ENCODE assay signal across 13 mouse cellular contexts in genomic region chr10:61750014-61750413, GRCm38 (mm10).
"Had no signal": no experiment of that assay in that cellular context is flagged by ENCODE, and none has a peak within 500 bp of the region (broad histone marks: within the 10 kb centered on the region; RNA-seq: fewer than 3 reads in every experiment).

No protein-coding gene starts in this region.

- H3K9me3 ChIP-seq: limb, embryonic 10.5 days; liver, embryonic 15.5 days; midbrain, embryonic 12.5 days had no signal

- H3K36me3 ChIP-seq: liver, embryonic 15.5 days had no signal

- DNase-seq: kidney, adult 8-10 months; kidney, postnatal 25 days; lung, embryonic 14.5 days; thymus, postnatal 4 days had no signal

- H3K27ac ChIP-seq: left cerebral cortex, adult 2 months; limb, embryonic 10.5 days; liver, embryonic 15.5 days; macrophage; midbrain, embryonic 12.5 days had no signal

- H3K4me2 ChIP-seq: liver, embryonic 11.5 days; liver, embryonic 15.5 days; lung, embryonic 14.5 days; midbrain, embryonic 12.5 days; neural tube, embryonic 13.5 days had no signal

- H3K27me3 ChIP-seq: liver, embryonic 15.5 days; midbrain, embryonic 12.5 days; neural tube, embryonic 13.5 days had no signal

- H3K4me3 ChIP-seq: left cerebral cortex, adult 2 months; limb, embryonic 10.5 days; liver, embryonic 15.5 days; megakaryocyte, embryonic 14.5 days; midbrain, embryonic 12.5 days; neural tube, embryonic 13.5 days had no signal

- H3K9ac ChIP-seq: liver, embryonic 15.5 days; lung, embryonic 14.5 days; midbrain, embryonic 12.5 days; neural tube, embryonic 13.5 days had no signal

- H3K4me1 ChIP-seq: limb, embryonic 10.5 days; midbrain, embryonic 12.5 days; neural tube, embryonic 13.5 days had no signal

- ATAC-seq: midbrain, embryonic 16.5 days had no signal
